Mouse (Mus musculus): Measurements from ENCODE around the gene Serpinb5.
"Not testable (repeated sequence)": the region's sequence is repeated elsewhere in the genome, so short reads cannot be mapped to it uniquely, and the experiment has no call there.

Serpinb5 gene

GRCm38 (mm10) chr1:106860847-106861246 lies at the start of gene Serpinb5:
Gene Serpinb5 (plus strand): TSS chr1:106861173.
- in situ Hi-C loops (cut with MboI), result no loop called here

- in situ Hi-C loops (cut with MboI), result loop anchor here (10.0 kb wide), 1 partner anchor 390 kb away; no protein-coding TSS in a partner anchor
Observed at GRCm38 (mm10) chr1:106814864-106815263, 46.1 kb upstream of the Serpinb5 start.

GRCm38 (mm10) chr1:106815265-106815664 lies 45.7 kb upstream of the Serpinb5 start:
- in situ Hi-C loops (cut with MboI), result loop anchor here (10.0 kb wide), 1 partner anchor 390 kb away; no protein-coding TSS in a partner anchor

- in situ Hi-C loops (cut with MboI), result loop anchor here (10.0 kb wide), 1 partner anchor 392 kb away; no protein-coding TSS in a partner anchor
Observed at GRCm38 (mm10) chr1:106816766-106817165, 44.2 kb upstream of the Serpinb5 start.

GRCm38 (mm10) chr1:106818323-106818722 lies 42.6 kb upstream of the Serpinb5 start:
- in situ Hi-C loops (cut with MboI), result loop anchor here (10.0 kb wide), 1 partner anchor 394 kb away; no protein-coding TSS in a partner anchor

GRCm38 (mm10) chr1:106822297-106822696 lies 38.7 kb upstream of the Serpinb5 start:
- in situ Hi-C loops (cut with MboI), result no loop called here

- in situ Hi-C loops (cut with MboI), result no loop called here
Observed at GRCm38 (mm10) chr1:106828784-106829183, 32.2 kb upstream of the Serpinb5 start.

GRCm38 (mm10) chr1:106865543-106865942 lies 4.6 kb downstream of the Serpinb5 start:
- in situ Hi-C loops (cut with MboI), result no loop called here

GRCm38 (mm10) chr1:106866029-106866428 lies 5.1 kb downstream of the Serpinb5 start:
- in situ Hi-C loops (cut with MboI), result no loop called here

GRCm38 (mm10) chr1:106866768-106867167 lies 5.8 kb downstream of the Serpinb5 start:
- in situ Hi-C loops (cut with MboI), result no loop called here

GRCm38 (mm10) chr1:106869986-106870385 lies 9.0 kb downstream of the Serpinb5 start:
- in situ Hi-C loops (cut with MboI), result no loop called here

- in situ Hi-C loops (cut with MboI), result no loop called here
Observed at GRCm38 (mm10) chr1:106875193-106875886, 14.4 kb downstream of the Serpinb5 start.

GRCm38 (mm10) chr1:106876147-106876546 lies 15.2 kb downstream of the Serpinb5 start:
- in situ Hi-C loops (cut with MboI), result no loop called here

- in situ Hi-C loops (cut with MboI), result no loop called here
Observed at GRCm38 (mm10) chr1:106882723-106883122, 21.8 kb downstream of the Serpinb5 start.

- in situ Hi-C loops (cut with MboI), result no loop called here
Observed at GRCm38 (mm10) chr1:106883369-106883768, 22.4 kb downstream of the Serpinb5 start.

- in situ Hi-C loops (cut with MboI), result no loop called here
Observed at GRCm38 (mm10) chr1:106883812-106884211, 22.8 kb downstream of the Serpinb5 start.

- in situ Hi-C loops (cut with MboI), result not testable (repeated sequence)
Observed at GRCm38 (mm10) chr1:106895142-106895541, 34.2 kb downstream of the Serpinb5 start.

GRCm38 (mm10) chr1:106901406-106901805 lies 40.4 kb downstream of the Serpinb5 start:
- in situ Hi-C loops (cut with MboI), result no loop called here

- in situ Hi-C loops (cut with MboI), result no loop called here
Observed at GRCm38 (mm10) chr1:106931954-106932353, 71.0 kb downstream of the Serpinb5 start.

Data from mature B cell (primary cell).